Mouse (Mus musculus): ENCODE results near the gene Chit1. TPM values are rescaled to one million over a fixed set of nuclear protein-coding genes. Genes with fewer than 3 reads are reported as not detected.

The Chit1 gene
- polyA plus RNA-seq, 1 experiment from 2014 or later: 0.09 TPM

DNA sequence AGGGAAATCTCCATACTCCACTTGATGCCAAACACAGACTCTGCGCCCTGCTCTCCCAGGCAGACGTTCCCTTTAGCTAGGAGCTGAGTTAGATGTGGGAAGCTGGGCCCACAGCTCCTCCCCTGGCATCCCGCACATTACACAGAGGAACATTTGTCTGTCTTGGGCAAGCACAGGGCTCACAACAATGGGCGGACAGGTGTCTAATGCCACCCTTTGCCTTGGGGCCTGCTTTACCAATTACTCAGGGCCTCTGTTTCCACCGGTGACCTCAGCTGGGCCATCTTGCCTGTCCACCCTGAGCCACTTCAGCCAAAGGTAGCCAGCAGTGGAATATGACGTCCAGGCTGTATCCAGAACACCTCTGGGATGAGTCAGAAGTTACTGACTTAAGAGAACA lies 50.4 kb downstream of the Chit1 start:
- no peaks in the 10 kb centered on the region for H3K9me3 ChIP-seq
- no peak overlapping the region for H3K4me2 ChIP-seq
- no peak overlapping the region for H3K27ac ChIP-seq
- no peaks in the 10 kb centered on the region for H3K4me1 ChIP-seq
- H3K27me3 ChIP-seq (replicated peaks): no peaks in the 10 kb centered on the region
- H3K36me3 ChIP-seq (replicated peaks): no peaks in the 10 kb centered on the region
- no peak overlapping the region for H3K9ac ChIP-seq
- WGBS: 64% methylated on average over 6 of the region's 6 CpGs
- ATAC-seq (replicated peaks): no peak
- H3K4me3 ChIP-seq: no peak overlapping the region

- H3K27ac ChIP-seq: no peak overlapping the region
- no peaks in the 10 kb centered on the region for H3K36me3 ChIP-seq (replicated peaks)
- no peak overlapping the region for H3K4me2 ChIP-seq
- H3K4me1 ChIP-seq: no peaks in the 10 kb centered on the region
- no peak overlapping the region for H3K9ac ChIP-seq
- ATAC-seq (replicated peaks): no peak
- no peaks in the 10 kb centered on the region for H3K27me3 ChIP-seq (replicated peaks)
- 88% methylated on average over 6 of the region's 6 CpGs for WGBS
- no peaks in the 10 kb centered on the region for H3K9me3 ChIP-seq
- H3K4me3 ChIP-seq: no peak overlapping the region
These were observed 51.6 kb downstream of the Chit1 start for GRCm38 (mm10) chr1:134162510-134163225.

GRCm38 (mm10) chr1:134163476-134163875 lies 52.4 kb downstream of the Chit1 start:
- Histone ChIP-seq H3K4me3 (no peak overlapping the region), H3K36me3 (replicated peaks) (no peaks in the 10 kb centered on the region), H3K27ac (no peak overlapping the region), H3K4me2 (no peak overlapping the region), H3K9me3 (no peaks in the 10 kb centered on the region), H3K9ac (no peak overlapping the region), H3K27me3 (replicated peaks) (no peaks in the 10 kb centered on the region), H3K4me1 (no peaks in the 10 kb centered on the region)
- ATAC-seq (replicated peaks): no peak
- WGBS: 90% methylated on average over 7 of the region's 7 CpGs

DNA sequence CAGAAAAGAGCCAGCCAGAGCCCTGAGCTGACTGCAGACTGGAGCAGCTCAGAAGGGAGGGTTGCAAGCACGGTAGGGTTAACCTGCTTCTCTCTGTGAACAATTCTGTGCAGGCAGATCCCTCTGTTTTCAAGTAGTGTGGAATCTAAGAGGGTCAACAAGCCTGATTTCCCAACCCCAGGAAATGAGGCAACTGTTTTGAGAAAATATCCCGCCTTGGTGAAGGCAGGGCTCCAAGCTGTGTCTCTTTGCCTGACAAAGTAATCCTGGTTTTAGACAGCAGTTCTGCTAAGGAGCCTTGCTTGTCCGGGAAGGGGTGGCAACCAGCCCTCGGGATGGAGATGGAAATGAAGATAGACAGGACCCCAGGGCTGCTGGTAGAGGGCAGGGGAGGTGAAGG lies 53.4 kb downstream of the Chit1 start:
- WGBS: 67% methylated on average over 4 of the region's 4 CpGs
- no peak overlapping the region for H3K27ac ChIP-seq
- ATAC-seq (replicated peaks): no peak
- H3K4me2 ChIP-seq: no peak overlapping the region
- no peaks in the 10 kb centered on the region for H3K9me3 ChIP-seq
- no peak overlapping the region for H3K4me3 ChIP-seq
- no peak overlapping the region for H3K9ac ChIP-seq
- no peaks in the 10 kb centered on the region for H3K36me3 ChIP-seq (replicated peaks)
- H3K27me3 ChIP-seq (replicated peaks): no peaks in the 10 kb centered on the region
- no peaks in the 10 kb centered on the region for H3K4me1 ChIP-seq

GRCm38 (mm10) chr1:134166547-134166946 lies 55.5 kb downstream of the Chit1 start:
- Histone ChIP-seq H3K4me1 (no peaks in the 10 kb centered on the region), H3K9ac (no peak overlapping the region), H3K27ac (no peak overlapping the region), H3K27me3 (replicated peaks) (no peaks in the 10 kb centered on the region), H3K36me3 (replicated peaks) (no peaks in the 10 kb centered on the region), H3K4me2 (no peak overlapping the region), H3K9me3 (no peaks in the 10 kb centered on the region), H3K4me3 (no peak overlapping the region)
- WGBS: 96% methylated on average over 3 of the region's 3 CpGs
- no peak for ATAC-seq (replicated peaks)

GRCm38 (mm10) chr1:134167416-134168305 lies 56.6 kb downstream of the Chit1 start:
- no peak for ATAC-seq (replicated peaks)

DNA sequence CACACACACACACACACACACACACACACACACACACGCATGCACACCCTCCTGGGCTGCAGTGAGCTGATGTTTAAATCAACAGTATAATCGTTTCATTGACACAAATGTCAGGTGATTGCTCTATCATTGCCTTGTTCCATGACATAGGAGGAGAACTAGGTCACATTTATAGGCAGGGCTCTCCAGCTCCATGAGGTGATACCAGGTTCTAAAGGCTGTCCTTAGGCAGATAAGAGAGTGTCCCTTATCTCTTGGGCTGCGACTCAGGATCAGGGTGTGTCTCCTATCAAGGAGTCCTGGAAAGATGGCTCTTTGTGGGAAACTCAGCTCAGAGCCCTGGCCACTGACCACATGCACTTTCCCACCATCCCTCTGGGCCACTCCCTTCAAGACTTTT lies 57.5 kb downstream of the Chit1 start:
- H3K4me2 ChIP-seq: no peak overlapping the region
- no peak for ATAC-seq (replicated peaks)
- H3K9me3 ChIP-seq: no peaks in the 10 kb centered on the region
- no peaks in the 10 kb centered on the region for H3K27me3 ChIP-seq (replicated peaks)
- H3K27ac ChIP-seq: no peak overlapping the region
- H3K4me1 ChIP-seq: no peaks in the 10 kb centered on the region
- no peak overlapping the region for H3K9ac ChIP-seq
- WGBS: 78% methylated on average over 3 of the region's 3 CpGs
- H3K36me3 ChIP-seq (replicated peaks): no peaks in the 10 kb centered on the region
- H3K4me3 ChIP-seq: no peak overlapping the region

More at GRCm38 (mm10) chr1:134167416-134168305, 56.6 kb downstream of the Chit1 start:
- no peak overlapping the region for H3K4me3 ChIP-seq
- WGBS: 46% methylated on average over 14 of the region's 14 CpGs
- no peak overlapping the region for H3K9ac ChIP-seq
- H3K27me3 ChIP-seq (replicated peaks): no peaks in the 10 kb centered on the region
- H3K4me2 ChIP-seq: no peak overlapping the region
- H3K27ac ChIP-seq: no peak overlapping the region
- no peaks in the 10 kb centered on the region for H3K36me3 ChIP-seq (replicated peaks)
- no peaks in the 10 kb centered on the region for H3K4me1 ChIP-seq
- no peaks in the 10 kb centered on the region for H3K9me3 ChIP-seq

DNA sequence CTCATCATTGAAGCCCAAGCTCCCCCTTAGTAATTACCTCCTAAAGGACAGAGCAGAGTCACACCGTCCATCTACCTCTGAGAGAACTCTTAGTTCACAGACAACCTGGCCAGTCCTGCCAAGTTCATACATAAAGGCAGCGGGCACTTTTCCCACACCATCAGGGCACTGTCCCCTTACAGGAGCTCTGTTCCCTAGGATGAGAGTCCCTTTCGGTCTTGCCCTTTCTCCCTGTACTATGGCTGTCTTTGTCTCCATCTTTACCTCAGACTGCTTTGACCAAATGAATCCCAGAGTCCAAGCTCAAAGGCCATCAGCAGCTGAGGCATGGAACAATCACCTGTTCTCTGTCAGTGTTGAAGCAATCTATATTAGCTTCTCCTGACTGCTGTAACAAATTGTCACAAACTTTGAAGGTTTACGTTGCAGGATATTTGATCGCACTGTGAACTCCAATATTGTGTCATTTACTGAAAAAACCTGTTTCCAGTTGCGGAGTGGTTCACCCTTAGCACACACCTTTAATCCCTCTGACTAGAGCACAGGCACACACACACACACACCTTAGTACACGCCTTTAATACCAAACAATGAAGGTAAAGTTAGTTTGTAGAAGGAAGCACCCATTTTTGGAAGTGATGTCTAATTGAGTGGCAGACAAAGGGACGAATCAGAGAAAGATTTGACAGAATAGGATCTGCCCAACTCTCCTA lies 58.1 kb downstream of the Chit1 start:
- H3K4me3 ChIP-seq: no peak overlapping the region
- no peaks in the 10 kb centered on the region for H3K4me1 ChIP-seq
- H3K27ac ChIP-seq: no peak overlapping the region
- no peak for ATAC-seq (replicated peaks)
- H3K9ac ChIP-seq: no peak overlapping the region
- H3K36me3 ChIP-seq (replicated peaks): no peaks in the 10 kb centered on the region
- no peaks in the 10 kb centered on the region for H3K27me3 ChIP-seq (replicated peaks)
- H3K4me2 ChIP-seq: no peak overlapping the region
- 91% methylated on average over 8 of the region's 8 CpGs for WGBS
- H3K9me3 ChIP-seq: no peaks in the 10 kb centered on the region

DNA sequence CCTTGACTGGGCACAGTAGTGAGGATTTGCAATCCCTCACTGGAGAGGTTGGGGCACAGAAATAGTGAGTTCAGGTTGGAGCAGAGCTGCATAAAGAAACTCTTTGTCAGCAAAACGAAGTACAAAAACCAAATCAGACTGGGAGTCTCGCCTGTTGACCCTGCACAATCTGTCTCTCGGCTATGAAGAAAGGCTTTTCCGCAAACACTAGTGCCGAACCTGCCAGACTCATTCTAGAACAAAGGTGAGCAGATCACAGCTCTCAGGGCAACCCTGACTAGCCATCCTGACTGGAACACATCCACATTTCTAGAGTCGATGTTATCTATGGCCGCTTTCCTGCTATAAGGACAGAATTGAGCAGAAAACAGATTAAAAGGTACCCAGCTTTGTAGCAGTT lies 62.0 kb downstream of the Chit1 start:
- no peak for ATAC-seq (replicated peaks)
- 53% methylated on average over 7 of the region's 7 CpGs for WGBS

GRCm38 (mm10) chr1:134177976-134178375 lies 66.9 kb downstream of the Chit1 start:
- Histone ChIP-seq H3K9me3 (no peaks in the 10 kb centered on the region), H3K4me1 (no peaks in the 10 kb centered on the region), H3K4me2 (no peak overlapping the region), H3K27me3 (replicated peaks) (no peaks in the 10 kb centered on the region), H3K9ac (no peak overlapping the region), H3K27ac (no peak overlapping the region), H3K4me3 (no peak overlapping the region), H3K36me3 (replicated peaks) (no peaks in the 10 kb centered on the region)
- ATAC-seq (replicated peaks): no peak
- 91% methylated on average over 5 of the region's 5 CpGs for WGBS

More for the DNA sequence above, 62.0 kb downstream of the Chit1 start:
- Histone ChIP-seq H3K9me3 (no peaks in the 10 kb centered on the region), H3K27me3 (replicated peaks) (no peaks in the 10 kb centered on the region), H3K4me2 (no peak overlapping the region), H3K27ac (no peak overlapping the region), H3K4me1 (no peaks in the 10 kb centered on the region), H3K4me3 (no peak overlapping the region), H3K36me3 (replicated peaks) (no peaks in the 10 kb centered on the region), H3K9ac (no peak overlapping the region)

DNA sequence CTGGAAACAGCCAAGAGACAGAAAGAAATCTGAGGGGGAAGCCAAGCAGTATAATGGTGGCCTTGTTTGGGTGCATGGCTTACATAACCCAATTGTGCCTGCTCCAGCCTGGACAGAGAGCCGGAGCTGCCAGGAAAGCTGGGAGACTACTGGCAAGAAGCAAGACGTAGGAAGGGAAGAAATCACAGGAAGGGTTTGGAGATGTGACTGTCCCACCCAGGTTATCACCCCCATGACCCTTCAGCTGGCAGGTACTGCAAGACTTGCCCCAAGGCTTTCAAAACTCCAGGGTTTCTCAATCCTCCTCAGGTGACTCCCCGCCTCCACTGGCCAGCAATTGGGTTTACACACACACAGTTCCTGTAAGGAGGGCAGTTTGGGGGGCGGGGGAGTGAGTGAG lies 71.0 kb downstream of the Chit1 start, which contains the start of gene Chil1:
TSS of gene Chil1 (plus strand) at position 152 of the 400 bp plus-strand sequence.
- Histone ChIP-seq H3K4me2 (no peak within 1 kb of the TSS), H3K27ac (no peak within 1 kb of the TSS), H3K9me3 (no peaks in the 10 kb centered on the region), H3K27me3 (replicated peaks) (no peaks in the 10 kb centered on the region), H3K4me1 (no peaks in the 10 kb centered on the region), H3K9ac (no peak within 1 kb of the TSS), H3K4me3 (no peak within 1 kb of the TSS), H3K36me3 (replicated peaks) (no peaks in the 10 kb centered on the region)
- ATAC-seq (replicated peaks): no peak
- 54% methylated on average over 4 of the region's 4 CpGs for WGBS

- no peak overlapping the region for H3K9ac ChIP-seq
- no peak for ATAC-seq (replicated peaks)
- H3K9me3 ChIP-seq: no peaks in the 10 kb centered on the region
- no peak overlapping the region for H3K27ac ChIP-seq
- WGBS: 94% methylated on average over 4 of the region's 4 CpGs
- no peaks in the 10 kb centered on the region for H3K27me3 ChIP-seq (replicated peaks)
- no peak overlapping the region for H3K4me2 ChIP-seq
- peaks cover 16% of the 10 kb centered on the region for H3K4me1 ChIP-seq
- H3K36me3 ChIP-seq (replicated peaks): no peaks in the 10 kb centered on the region
- H3K4me3 ChIP-seq: no peak overlapping the region
These were observed 73.0 kb downstream of the Chit1 start for GRCm38 (mm10) chr1:134184089-134184488.

Data from midbrain, embryonic 15.5 days (tissue).